19 mouse cellular contexts compared by ENCODE assay signal in the genomic region with DNA sequence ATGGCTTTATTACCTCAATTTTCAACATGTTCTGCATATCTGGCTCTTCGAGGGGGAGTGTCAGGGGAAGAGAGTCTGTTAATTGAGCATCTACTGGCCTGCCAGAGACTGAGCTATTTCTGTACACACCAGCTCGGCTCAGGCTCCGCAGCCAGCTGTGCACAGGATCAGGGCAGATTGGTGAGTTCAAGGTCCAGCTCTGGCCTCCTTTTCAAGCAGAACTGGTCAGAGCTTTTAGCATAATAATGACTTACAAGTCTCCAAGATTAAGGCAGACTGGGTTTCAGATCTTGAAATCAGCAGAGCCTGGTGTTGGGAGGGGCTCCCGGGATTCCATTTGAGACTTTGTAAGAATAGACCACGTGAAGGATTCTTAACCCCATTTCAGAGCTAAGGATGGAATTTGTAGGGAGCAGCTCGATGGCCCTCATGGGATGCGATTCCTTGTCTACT. TPM values are rescaled to one million over a fixed set of nuclear protein-coding genes. Genes with fewer than 3 reads are reported as not detected.
DNase-seq lines count a peak whose midpoint lies in the region; ATAC-seq and TF ChIP-seq lines count a peak whose summit lies in the region.
"Had no signal": no experiment of that assay in that cellular context is flagged by ENCODE, and none has a peak within 500 bp of the region (broad histone marks: within the 10 kb centered on the region; RNA-seq: fewer than 3 reads in every experiment).

No protein-coding gene starts in this region.

- H3K4me1 ChIP-seq in midbrain, embryonic 10.5 days: peaks cover 27% of the 10 kb centered on the region
- no peaks in the 10 kb centered on the region for H3K4me1 ChIP-seq in midbrain, postnatal 0 days (ENCODE audit: insufficient read depth, low read length)
- H3K4me1 ChIP-seq in hindbrain, embryonic 10.5 days (replicated peaks): peaks cover 32% of the 10 kb centered on the region
- peaks cover 21% of the 10 kb centered on the region for H3K4me1 ChIP-seq in midbrain, embryonic 12.5 days
- H3K4me1 ChIP-seq in thymus, adult 2 months (replicated peaks; ENCODE audit: control insufficient read depth, insufficient read depth, low read length): no peaks in the 10 kb centered on the region
- H3K4me1 ChIP-seq: embryonic facial prominence, embryonic 12.5 days; liver, embryonic 12.5 days; lung, embryonic 15.5 days had no signal

- H3K27ac ChIP-seq in midbrain, embryonic 10.5 days (replicated peaks): 0 out of 2 replicates have a peak overlapping the region, but pooled peaks have one; percentile 29
- no peak overlapping the region for H3K27ac ChIP-seq in midbrain, postnatal 0 days (ENCODE audit: low read depth, low read length)
- peak overlapping the region; percentile 50 for H3K27ac ChIP-seq in hindbrain, embryonic 10.5 days
- peak overlapping the region; percentile 64 for H3K27ac ChIP-seq in midbrain, embryonic 12.5 days (replicated peaks)
- no peak overlapping the region for H3K27ac ChIP-seq in thymus, adult 2 months (ENCODE audit: control insufficient read depth, insufficient read depth, low read length)
- H3K27ac ChIP-seq: embryonic facial prominence, embryonic 12.5 days; limb, embryonic 10.5 days; liver, embryonic 12.5 days; lung, embryonic 15.5 days had no signal

- no peak overlapping the region for H3K4me3 ChIP-seq in midbrain, embryonic 10.5 days
- H3K4me3 ChIP-seq in midbrain, postnatal 0 days (ENCODE audit: low read depth, low read length): no peak overlapping the region
- H3K4me3 ChIP-seq in hindbrain, embryonic 10.5 days: no peak overlapping the region
- H3K4me3 ChIP-seq in midbrain, embryonic 12.5 days: no peak overlapping the region
- H3K4me3 ChIP-seq in thymus, adult 2 months (ENCODE audit: control insufficient read depth, insufficient read depth, low read length): no peak overlapping the region
- H3K4me3 ChIP-seq: embryonic facial prominence, embryonic 12.5 days; limb, embryonic 10.5 days; liver, embryonic 12.5 days; lung, embryonic 15.5 days; myocyte had no signal

- TF ChIP-seq CTCF in midbrain, postnatal 0 days (IDR thresholded peaks at IDR 0.05): no peak
- TF ChIP-seq CTCF in thymus, adult 2 months (IDR thresholded peaks at IDR 0.05; ENCODE audit: borderline replicate concordance, control insufficient read depth, extremely low read depth, insufficient read depth, low read length, poor library complexity): no peak

- H3K4me2 ChIP-seq in midbrain, postnatal 0 days (ENCODE audit: low read depth, low read length, poor library complexity, severe bottlenecking): no peak overlapping the region
- H3K4me2 ChIP-seq in midbrain, embryonic 12.5 days (replicated peaks): peak overlapping the region; percentile 29
- H3K4me2 ChIP-seq: embryonic facial prominence, embryonic 12.5 days; heart, embryonic 11.5 days; liver, embryonic 12.5 days; lung, embryonic 15.5 days had no signal

- no peak overlapping the region for H3K9ac ChIP-seq in midbrain, postnatal 0 days (replicated peaks; ENCODE audit: low read length, poor library complexity, severe bottlenecking)
- no peak overlapping the region for H3K9ac ChIP-seq in midbrain, embryonic 12.5 days (replicated peaks)
- H3K9ac ChIP-seq: embryonic facial prominence, embryonic 12.5 days; liver, embryonic 12.5 days; lung, embryonic 15.5 days had no signal

- DNase-seq in midbrain, embryonic 10.5 days (ENCODE audit: low spot score): no peak
- DNase-seq in midbrain, postnatal 0 days (ENCODE audit: low spot score): no peak
- no peak for DNase-seq in hindbrain, embryonic 10.5 days (ENCODE audit: low spot score)
- DNase-seq in thymus, adult 2 months: no peak
- no peak for DNase-seq in frontal cortex, postnatal 14 days (ENCODE audit: low spot score in 2 of 2)
- DNase-seq in heart, adult 9 months (ENCODE audit: low spot score in 2 of 2): no peak
- no peak for DNase-seq in heart, adult 8-10 months (ENCODE audit: low spot score)
- DNase-seq: cerebellum, adult 11-12 months; gastrocnemius, postnatal 10 days; kidney, postnatal 36 days; right cerebral cortex, postnatal 14 days had no signal

- WGBS in midbrain, embryonic 10.5 days: 67% methylated on average over 7 of the region's 7 CpGs
- WGBS in midbrain, postnatal 0 days: 28% methylated on average over 7 of the region's 7 CpGs
- 52% methylated on average over 7 of the region's 7 CpGs for WGBS in hindbrain, embryonic 10.5 days
- 40% methylated on average over 7 of the region's 7 CpGs for WGBS in midbrain, embryonic 12.5 days
- WGBS in thymus, adult 2 months: 56% methylated on average over 7 of the region's 7 CpGs

- H3K36me3 ChIP-seq in midbrain, embryonic 10.5 days: no peaks in the 10 kb centered on the region
- H3K36me3 ChIP-seq in midbrain, postnatal 0 days (ENCODE audit: insufficient read depth, low read length): no peaks in the 10 kb centered on the region
- H3K36me3 ChIP-seq in hindbrain, embryonic 10.5 days: no peaks in the 10 kb centered on the region
- no peaks in the 10 kb centered on the region for H3K36me3 ChIP-seq in midbrain, embryonic 12.5 days
- H3K36me3 ChIP-seq in thymus, adult 2 months (ENCODE audit: control insufficient read depth, insufficient read depth, low read length): no peaks in the 10 kb centered on the region
- H3K36me3 ChIP-seq: embryonic facial prominence, embryonic 12.5 days; limb, embryonic 10.5 days; liver, embryonic 12.5 days; lung, embryonic 15.5 days had no signal

- no peak for ATAC-seq in midbrain, postnatal 0 days (ENCODE audit: low FRiP score)
- no peak; the same call in 1 of the 2 replicates for ATAC-seq in midbrain, embryonic 12.5 days (ENCODE audit: low FRiP score, low read depth)
- ATAC-seq: intestine, postnatal 0 days; liver, embryonic 12.5 days had no signal

- TF ChIP-seq POLR2A in thymus, adult 2 months (IDR thresholded peaks at IDR 0.05; ENCODE audit: control insufficient read depth, extremely low read depth, insufficient read depth, low read length, poor library complexity): no peak

- H3K9me3 ChIP-seq in midbrain, embryonic 10.5 days (replicated peaks): no peaks in the 10 kb centered on the region
- H3K9me3 ChIP-seq in midbrain, postnatal 0 days (ENCODE audit: low read length): no peaks in the 10 kb centered on the region
- no peaks in the 10 kb centered on the region for H3K9me3 ChIP-seq in hindbrain, embryonic 10.5 days
- no peaks in the 10 kb centered on the region for H3K9me3 ChIP-seq in midbrain, embryonic 12.5 days
- H3K9me3 ChIP-seq: embryonic facial prominence, embryonic 12.5 days; limb, embryonic 10.5 days; liver, embryonic 12.5 days; lung, embryonic 15.5 days had no signal

- peaks cover 21% of the 10 kb centered on the region; the same call in 1 of the 2 replicates for H3K27me3 ChIP-seq in midbrain, embryonic 10.5 days (ENCODE audit: low read depth, poor library complexity, severe bottlenecking)
- H3K27me3 ChIP-seq in midbrain, postnatal 0 days (ENCODE audit: insufficient read depth, low read length): 0 out of 2 replicates have a peak, but pooled peaks cover 4% of the 10 kb centered on the region
- peaks cover 30% of the 10 kb centered on the region; the same call in 1 of the 2 replicates for H3K27me3 ChIP-seq in hindbrain, embryonic 10.5 days (ENCODE audit: insufficient read depth, poor library complexity, severe bottlenecking)
- peaks cover 54% of the 10 kb centered on the region for H3K27me3 ChIP-seq in midbrain, embryonic 12.5 days
- H3K27me3 ChIP-seq in thymus, adult 2 months (ENCODE audit: control insufficient read depth, insufficient read depth, low read length): no peaks in the 10 kb centered on the region
- H3K27me3 ChIP-seq: liver, embryonic 12.5 days; lung, embryonic 15.5 days had no signal

RNA-seq across cellular contexts. Expression of a gene that starts 55.3 kb away (rescaled TPM):
- polyA plus RNA-seq in midbrain, embryonic 10.5 days (2016; fragmentation: Nextera tagmentation; extraction: Ambion mirVana): 0.31 and 0.34 TPM in 2 replicates
- total RNA-seq in midbrain, postnatal 0 days (2014; rRNA removed): 22.7 and 24.6 TPM in 2 replicates
- 2.5 and 3.3 TPM in 2 replicates for polyA plus RNA-seq in midbrain, postnatal 0 days (2015; fragmentation: Nextera tagmentation; extraction: Ambion mirVana)
- polyA plus RNA-seq in hindbrain, embryonic 10.5 days (2016; fragmentation: Nextera tagmentation; extraction: Ambion mirVana): 0.80 and 1.1 TPM in 2 replicates
- 1.5 and 1.7 TPM in 2 replicates for polyA plus RNA-seq in midbrain, embryonic 12.5 days (2016; fragmentation: Nextera tagmentation; extraction: Ambion mirVana)
- polyA plus RNA-seq in thymus, adult 2 months (2012; rRNA removed): 0.13 and 0.18 TPM in 2 replicates
- under 1 TPM; 0.20 to 0.47 (median 0.31) TPM for total RNA-seq in heart, adult 8-10 months (2022)
- polyA plus RNA-seq: limb, embryonic 10.5 days; liver, embryonic 12.5 days; lung, embryonic 15.5 days; myocyte had no signal

Comparison
In these comparisons a context has a peak if more than half of its experiments do, and no peak if none do; other contexts are left out.
1. H3K27ac ChIP-seq: peak in midbrain, embryonic 10.5 days (single experiment), hindbrain, embryonic 10.5 days (single experiment) and midbrain, embryonic 12.5 days (single experiment); none in midbrain, postnatal 0 days (single experiment) and thymus, adult 2 months (single experiment).